Mouse (Mus musculus) limb, embryonic 15.5 days (tissue): Measurements from ENCODE around the gene Pola1. TPM values are rescaled to one million over a fixed set of nuclear protein-coding genes. Genes with fewer than 3 reads are reported as not detected.

Experiments
- ATAC-seq: fragments of 200-750 bp; cut with Nextera tagmentation; 2 replicates; pipeline ENCODE4 v1.8.0; 2017; ENCODE audit warnings: low read depth, moderate TSS enrichment; ENCODE audit not compliant: insufficient number of reproducible peaks, low FRiP score, low TSS enrichment
- H3K27ac ChIP-seq: fragments of 300-500 bp; sonication (generic); 2 replicates; pipeline ENCODE4 v1.5.1; 2015; ENCODE audit warnings: moderate library complexity, mild to moderate bottlenecking, inconsistent platforms
- H3K27me3 ChIP-seq: fragments of 300-500 bp; sonication (generic); 2 replicates; pipeline ENCODE4 v1.6.1; 2015; ENCODE audit warnings: inconsistent platforms
- H3K36me3 ChIP-seq: fragments of 300-500 bp; sonication (generic); 2 replicates; pipeline ENCODE4 v1.6.1; 2015; ENCODE audit warnings: inconsistent platforms
- H3K4me1 ChIP-seq: fragments of 300-500 bp; sonication (generic); 2 replicates; pipeline ENCODE4 v1.6.1; 2015; ENCODE audit warnings: inconsistent platforms
- H3K4me2 ChIP-seq: fragments of 300-500 bp; sonication (generic); 2 replicates; pipeline ENCODE4 v1.6.1; 2015; ENCODE audit warnings: mild to moderate bottlenecking, inconsistent platforms
- H3K4me3 ChIP-seq: fragments of 300-500 bp; sonication (generic); 2 replicates; pipeline ENCODE4 v1.5.1; 2015; ENCODE audit warnings: mild to moderate bottlenecking, inconsistent platforms
- H3K9ac ChIP-seq: fragments of 300-500 bp; sonication (generic); 2 replicates; pipeline ENCODE4 v1.6.1; 2015; ENCODE audit warnings: inconsistent platforms
- H3K9me3 ChIP-seq: fragments of 300-500 bp; sonication (generic); 2 replicates; pipeline ENCODE4 v1.6.1; 2016; ENCODE audit warnings: inconsistent platforms
- WGBS: fragments of 180-500 bp; shearing (Covaris S2); methylation state at CpG from one replicate; pipeline ENCODE4 v1.1.7; 2015; 5-methylcytosine and 5-hydroxymethylcytosine counted together
- polyA plus RNA-seq: library from polyadenylated mRNA; unstranded; fragments of >200 nt; fragmentation: Nextera tagmentation; extraction: Ambion mirVana; gene quantifications from 2 replicates; pipeline ENCODE4 v1.2.1, GENCODE M21; 2015

Gene Pola1
- polyA plus RNA-seq, 1 experiment from 2014 or later, result 16.8 TPM

DNA sequence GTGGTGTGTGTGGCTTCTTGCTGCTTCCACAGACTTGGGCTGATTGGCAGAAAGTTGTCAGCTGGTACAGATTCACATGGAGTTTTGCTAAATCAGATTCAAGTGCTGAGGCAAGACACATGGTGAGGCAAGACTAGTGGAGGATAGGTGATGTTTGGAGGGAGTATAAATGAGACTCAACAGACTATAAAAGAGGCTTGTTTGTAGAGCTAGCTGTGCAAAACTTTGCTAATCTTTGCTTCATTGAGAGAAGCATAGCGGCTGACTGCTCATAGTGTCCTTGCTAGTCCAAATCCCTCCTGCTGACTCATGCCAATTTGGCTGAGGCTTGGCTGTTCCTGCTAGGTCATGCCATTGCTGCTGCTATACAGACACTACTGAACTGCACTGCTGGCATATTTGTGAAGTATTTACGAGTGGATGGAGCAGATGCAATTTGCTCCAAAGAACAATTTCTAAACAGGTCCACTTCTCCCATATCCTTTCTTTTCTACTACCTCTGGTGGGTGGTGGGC is 3.0 kb upstream of the Pola1 start:
- WGBS, result 75% methylated on average over 2 of the region's 2 CpGs
- Histone ChIP-seq H3K27me3 (no peaks in the 10 kb centered on the region), H3K4me1 (no peaks in the 10 kb centered on the region), H3K9me3 (no peaks in the 10 kb centered on the region), H3K4me3 (no peak overlapping the region), H3K36me3 (no peaks in the 10 kb centered on the region), H3K9ac (no peak overlapping the region), H3K4me2 (no peak overlapping the region), H3K27ac (no peak overlapping the region)
- ATAC-seq, result no peak

DNA sequence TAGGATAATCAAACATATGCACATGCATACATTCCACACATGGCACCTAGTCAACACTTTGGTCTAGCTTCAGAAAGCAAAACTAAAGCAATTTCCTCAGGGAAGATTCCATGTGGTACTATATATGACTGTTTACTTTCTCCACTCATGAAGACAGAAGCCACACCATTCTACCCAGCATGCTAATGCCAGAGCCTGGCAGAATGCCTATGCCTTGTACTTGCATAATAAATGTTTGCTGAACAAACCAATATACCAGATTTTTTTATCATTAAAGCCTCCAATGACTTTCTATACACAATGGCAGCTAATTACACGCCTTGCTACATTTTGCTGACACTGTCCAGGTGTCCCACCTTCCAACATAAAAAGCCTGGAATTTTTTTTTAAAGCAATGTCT is 1.7 kb downstream of the Pola1 start:
- Histone ChIP-seq H3K36me3 (no peaks in the 10 kb centered on the region), H3K9me3 (no peaks in the 10 kb centered on the region), H3K27ac (no peak overlapping the region), H3K9ac (no peak overlapping the region), H3K27me3 (no peaks in the 10 kb centered on the region), H3K4me3 (no peak overlapping the region), H3K4me2 (no peak overlapping the region), H3K4me1 (no peaks in the 10 kb centered on the region)
- no peak for ATAC-seq
- 59% methylated on average over 1 of the region's 1 CpGs for WGBS

DNA sequence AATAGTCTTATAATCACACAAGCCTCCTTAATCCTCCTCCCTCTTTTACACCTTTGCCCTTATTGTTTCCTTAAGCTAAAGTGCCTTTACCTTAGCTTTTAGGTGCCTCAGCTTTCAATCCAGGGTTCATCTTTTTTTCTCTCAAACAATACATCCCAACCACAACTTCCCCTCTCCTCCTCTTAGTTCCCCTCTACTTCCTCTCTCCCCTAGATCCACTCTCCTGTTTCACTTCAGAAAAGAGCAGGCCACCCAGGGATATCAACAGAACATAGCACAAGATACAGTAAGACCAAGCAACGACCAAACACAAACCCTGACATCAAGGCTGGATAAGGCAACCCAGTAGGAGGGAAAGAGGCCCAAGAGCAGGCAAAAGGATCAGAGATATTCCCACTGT is 29.7 kb downstream of the Pola1 start:
- Histone ChIP-seq H3K4me1 (no peaks in the 10 kb centered on the region), H3K4me2 (no peak overlapping the region), H3K9me3 (no peaks in the 10 kb centered on the region), H3K36me3 (no peaks in the 10 kb centered on the region), H3K27ac (no peak overlapping the region), H3K27me3 (no peaks in the 10 kb centered on the region), H3K9ac (no peak overlapping the region), H3K4me3 (no peak overlapping the region)
- WGBS, result 80% methylated on average over 1 of the region's 1 CpGs
- no peak for ATAC-seq

DNA sequence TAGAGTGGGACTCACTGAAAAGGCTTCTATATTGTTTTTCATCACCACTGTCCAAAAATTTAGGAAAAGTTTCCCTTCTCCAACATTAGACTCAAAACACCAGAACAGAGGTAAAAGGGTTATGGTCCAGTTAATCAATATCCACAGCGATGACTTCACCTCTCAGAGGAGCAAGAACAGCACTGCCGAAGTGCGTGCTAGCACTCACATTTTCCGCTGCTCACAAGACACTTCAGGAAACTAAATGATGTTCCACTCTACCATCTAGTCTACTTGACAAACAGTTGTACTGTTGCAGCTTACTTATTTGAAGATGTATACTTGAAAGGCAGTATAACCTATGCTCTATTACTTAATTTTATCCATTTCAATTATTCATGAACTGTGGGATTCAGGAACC is 37.7 kb downstream of the Pola1 start:
- no peaks in the 10 kb centered on the region for H3K36me3 ChIP-seq
- H3K4me2 ChIP-seq, result no peak overlapping the region
- H3K4me3 ChIP-seq, result no peak overlapping the region
- H3K4me1 ChIP-seq, result no peaks in the 10 kb centered on the region
- WGBS, result 96% methylated on average over 4 of the region's 4 CpGs
- H3K27me3 ChIP-seq, result no peaks in the 10 kb centered on the region
- no peaks in the 10 kb centered on the region for H3K9me3 ChIP-seq
- no peak overlapping the region for H3K27ac ChIP-seq
- no peak for ATAC-seq
- no peak overlapping the region for H3K9ac ChIP-seq

DNA sequence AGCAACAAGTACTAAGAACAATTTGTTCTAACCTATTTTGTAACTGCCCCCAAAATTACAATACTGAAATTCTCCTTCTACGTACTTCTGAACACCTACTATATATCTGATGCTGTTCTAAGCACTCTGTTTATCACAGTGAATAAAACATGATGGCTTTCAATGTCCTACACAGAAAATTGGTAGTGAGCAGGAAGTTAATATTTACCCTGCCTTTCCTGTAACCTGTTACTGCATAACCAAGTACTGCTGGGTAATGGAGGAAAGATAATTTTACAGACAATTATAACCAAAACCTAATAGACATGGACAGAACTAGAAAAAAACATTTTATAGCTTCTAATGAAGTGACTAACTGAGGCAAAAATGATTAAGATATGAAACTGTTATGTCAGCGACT is 51.0 kb downstream of the Pola1 start:
- 81% methylated on average over 2 of the region's 2 CpGs for WGBS

DNA sequence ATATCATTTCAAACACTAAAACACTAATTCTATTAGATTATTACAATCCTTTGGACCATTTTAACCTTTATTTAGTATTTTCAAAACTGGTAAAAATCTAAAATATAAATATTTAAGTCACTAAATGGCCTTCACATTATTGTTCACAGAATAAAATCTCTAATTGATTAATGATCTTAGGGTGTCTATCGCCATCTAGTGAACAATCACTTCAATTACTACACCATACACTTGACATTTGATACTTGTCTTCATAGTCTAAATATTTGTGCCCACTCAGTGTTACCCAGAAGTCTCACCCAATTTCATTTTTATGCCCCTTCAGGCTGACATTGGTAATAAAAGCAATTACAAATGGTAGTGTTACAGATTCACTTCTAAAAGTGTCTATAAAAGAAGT is 74.8 kb downstream of the Pola1 start:
- Histone ChIP-seq H3K4me1 (no peaks in the 10 kb centered on the region), H3K36me3 (no peaks in the 10 kb centered on the region), H3K27ac (no peak overlapping the region), H3K9me3 (no peaks in the 10 kb centered on the region), H3K27me3 (no peaks in the 10 kb centered on the region), H3K4me2 (no peak overlapping the region), H3K9ac (no peak overlapping the region), H3K4me3 (no peak overlapping the region)
- no peak for ATAC-seq
- 26% methylated on average over 1 of the region's 1 CpGs for WGBS

More for the DNA sequence above, 51.0 kb downstream of the Pola1 start:
- ATAC-seq, result no peak
- Histone ChIP-seq H3K4me1 (no peaks in the 10 kb centered on the region), H3K9ac (no peak overlapping the region), H3K27ac (no peak overlapping the region), H3K4me3 (no peak overlapping the region), H3K27me3 (no peaks in the 10 kb centered on the region), H3K9me3 (no peaks in the 10 kb centered on the region), H3K36me3 (no peaks in the 10 kb centered on the region), H3K4me2 (no peak overlapping the region)

DNA sequence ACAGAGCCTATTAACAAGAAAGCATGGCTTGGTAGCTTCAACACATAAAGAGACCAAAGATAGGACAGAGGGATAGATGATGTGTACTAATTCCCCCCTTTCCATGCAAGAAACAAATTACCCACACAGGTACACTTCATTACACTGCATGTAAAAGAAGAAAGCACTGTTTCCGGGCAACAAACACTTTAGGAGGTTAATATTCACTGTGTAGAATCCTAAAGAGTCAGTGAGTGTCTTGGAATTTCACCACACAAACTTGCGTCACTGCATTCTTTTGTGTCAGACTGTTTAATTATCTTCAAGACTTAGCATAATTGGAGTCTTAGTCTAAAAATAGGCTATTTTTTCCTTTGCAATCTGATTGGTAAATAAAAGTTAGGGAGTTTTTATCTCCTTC is 92.2 kb downstream of the Pola1 start:
- 66% methylated on average over 2 of the region's 2 CpGs for WGBS
- no peaks in the 10 kb centered on the region for H3K4me1 ChIP-seq

DNA sequence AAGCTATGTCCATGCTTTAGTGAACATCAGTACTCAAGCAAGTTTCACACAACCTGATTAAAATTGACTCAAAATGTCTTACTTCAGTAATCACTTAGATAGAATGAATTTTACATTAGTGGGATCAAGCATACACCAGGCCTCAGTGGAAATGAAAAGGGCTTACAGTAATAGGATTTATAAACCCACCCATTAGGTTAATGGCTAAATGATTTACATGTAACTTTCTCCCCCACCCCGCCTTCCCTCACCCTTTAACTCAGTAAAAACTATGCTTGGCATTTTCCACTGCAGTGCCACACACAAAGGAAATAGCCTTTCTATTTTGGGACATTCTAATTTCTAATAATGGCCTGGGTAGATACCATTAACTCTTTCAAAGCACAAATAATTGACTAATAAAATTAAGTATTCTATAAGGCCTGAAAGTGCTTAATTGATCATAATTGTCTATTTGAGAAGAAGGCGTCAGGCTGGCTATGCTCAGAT is 129.0 kb downstream of the Pola1 start:
- Histone ChIP-seq H3K9ac (no peak overlapping the region), H3K36me3 (no peaks in the 10 kb centered on the region), H3K4me2 (no peak overlapping the region), H3K9me3 (no peaks in the 10 kb centered on the region), H3K27ac (no peak overlapping the region), H3K4me1 (no peaks in the 10 kb centered on the region), H3K4me3 (no peak overlapping the region), H3K27me3 (no peaks in the 10 kb centered on the region)
- WGBS, result 65% methylated on average over 2 of the region's 2 CpGs
- no peak for ATAC-seq

More for the DNA sequence above, 92.2 kb downstream of the Pola1 start:
- H3K27ac ChIP-seq, result no peak overlapping the region
- no peak for ATAC-seq
- no peaks in the 10 kb centered on the region for H3K27me3 ChIP-seq
- H3K36me3 ChIP-seq, result no peaks in the 10 kb centered on the region
- no peak overlapping the region for H3K4me2 ChIP-seq
- H3K4me3 ChIP-seq, result no peak overlapping the region
- no peaks in the 10 kb centered on the region for H3K9me3 ChIP-seq
- no peak overlapping the region for H3K9ac ChIP-seq

DNA sequence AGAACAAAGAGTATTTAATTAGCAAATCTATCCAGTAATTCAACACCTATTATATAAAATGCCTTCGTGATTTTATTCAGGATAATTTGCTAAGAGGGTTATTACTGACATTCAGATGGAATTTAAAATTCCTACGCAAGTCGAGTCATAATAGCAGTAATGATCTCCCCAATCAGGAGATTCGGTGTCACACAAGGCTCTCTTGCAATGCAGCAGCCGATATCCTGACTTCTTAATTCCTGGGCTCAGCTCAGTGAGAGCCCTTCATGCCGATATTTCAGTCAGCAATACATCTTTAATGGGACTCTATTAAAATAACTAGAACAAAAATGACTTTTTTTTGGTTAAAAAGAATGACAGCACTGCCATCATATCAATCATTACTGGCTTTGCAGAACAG is 134.4 kb downstream of the Pola1 start:
- 66% methylated on average over 6 of the region's 6 CpGs for WGBS
- Histone ChIP-seq H3K4me3 (no peak overlapping the region), H3K9ac (no peak overlapping the region)

DNA sequence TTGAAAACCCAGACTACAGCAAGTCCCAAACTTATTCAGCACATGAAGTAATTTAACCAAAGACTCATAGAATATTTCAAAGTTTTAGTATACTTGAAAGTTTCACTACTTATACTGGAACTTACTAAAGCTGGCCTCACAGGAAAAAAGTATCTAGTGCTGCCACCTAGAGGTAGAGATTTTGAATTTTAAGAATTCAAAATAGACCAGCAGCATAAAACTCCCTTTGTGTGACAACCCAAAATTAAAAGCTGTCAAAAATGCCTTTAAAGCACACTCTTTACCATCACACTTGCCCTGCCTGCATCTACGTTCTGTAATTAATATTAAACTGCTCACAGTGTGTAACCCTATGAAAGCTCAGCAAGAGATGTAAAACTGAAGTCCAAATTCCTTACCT is 166.2 kb downstream of the Pola1 start:
- no peaks in the 10 kb centered on the region for H3K9me3 ChIP-seq
- no peaks in the 10 kb centered on the region for H3K36me3 ChIP-seq
- no peaks in the 10 kb centered on the region for H3K27me3 ChIP-seq
- H3K4me1 ChIP-seq, result no peaks in the 10 kb centered on the region
- WGBS, result 19% methylated on average over 1 of the region's 1 CpGs
- ATAC-seq, result no peak
- no peak overlapping the region for H3K4me3 ChIP-seq
- H3K4me2 ChIP-seq, result no peak overlapping the region
- no peak overlapping the region for H3K27ac ChIP-seq
- no peak overlapping the region for H3K9ac ChIP-seq

More for the DNA sequence above, 134.4 kb downstream of the Pola1 start:
- no peaks in the 10 kb centered on the region for H3K9me3 ChIP-seq
- H3K27ac ChIP-seq, result no peak overlapping the region
- no peaks in the 10 kb centered on the region for H3K4me1 ChIP-seq
- no peaks in the 10 kb centered on the region for H3K27me3 ChIP-seq
- no peak overlapping the region for H3K4me2 ChIP-seq
- H3K36me3 ChIP-seq, result no peaks in the 10 kb centered on the region
- no peak for ATAC-seq

DNA sequence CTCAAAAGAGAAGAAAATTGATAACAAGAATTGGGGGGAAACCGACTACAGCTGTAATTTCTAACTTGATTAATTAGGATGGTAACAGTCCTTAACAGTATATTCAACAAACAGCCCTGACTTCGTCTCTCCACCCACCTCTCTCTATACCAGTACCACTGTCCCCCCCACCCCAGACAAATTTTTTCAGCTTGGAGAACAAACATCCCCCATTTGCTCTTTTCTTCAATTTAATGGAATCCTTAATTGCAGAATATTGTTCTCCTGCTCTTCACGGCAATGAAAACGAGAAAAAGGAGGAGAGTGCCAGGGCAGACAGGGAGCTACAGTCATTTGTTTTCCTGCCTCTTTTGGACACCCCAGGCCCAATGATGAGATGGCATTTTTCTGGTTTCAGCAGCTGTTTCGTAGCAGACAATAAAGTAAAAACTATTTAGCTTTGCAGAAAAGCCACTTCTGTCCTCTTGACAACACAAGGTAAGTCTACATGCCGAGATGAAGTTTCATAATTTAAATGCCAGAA is 202.2 kb downstream of the Pola1 start:
- no peak overlapping the region for H3K9ac ChIP-seq
- H3K4me2 ChIP-seq, result no peak overlapping the region
- WGBS, result 70% methylated on average over 6 of the region's 6 CpGs
- no peak for ATAC-seq
- no peaks in the 10 kb centered on the region for H3K9me3 ChIP-seq
- H3K27me3 ChIP-seq, result no peaks in the 10 kb centered on the region
- H3K4me3 ChIP-seq, result no peak overlapping the region
- H3K36me3 ChIP-seq, result no peaks in the 10 kb centered on the region
- no peaks in the 10 kb centered on the region for H3K4me1 ChIP-seq
- H3K27ac ChIP-seq, result no peak overlapping the region

DNA sequence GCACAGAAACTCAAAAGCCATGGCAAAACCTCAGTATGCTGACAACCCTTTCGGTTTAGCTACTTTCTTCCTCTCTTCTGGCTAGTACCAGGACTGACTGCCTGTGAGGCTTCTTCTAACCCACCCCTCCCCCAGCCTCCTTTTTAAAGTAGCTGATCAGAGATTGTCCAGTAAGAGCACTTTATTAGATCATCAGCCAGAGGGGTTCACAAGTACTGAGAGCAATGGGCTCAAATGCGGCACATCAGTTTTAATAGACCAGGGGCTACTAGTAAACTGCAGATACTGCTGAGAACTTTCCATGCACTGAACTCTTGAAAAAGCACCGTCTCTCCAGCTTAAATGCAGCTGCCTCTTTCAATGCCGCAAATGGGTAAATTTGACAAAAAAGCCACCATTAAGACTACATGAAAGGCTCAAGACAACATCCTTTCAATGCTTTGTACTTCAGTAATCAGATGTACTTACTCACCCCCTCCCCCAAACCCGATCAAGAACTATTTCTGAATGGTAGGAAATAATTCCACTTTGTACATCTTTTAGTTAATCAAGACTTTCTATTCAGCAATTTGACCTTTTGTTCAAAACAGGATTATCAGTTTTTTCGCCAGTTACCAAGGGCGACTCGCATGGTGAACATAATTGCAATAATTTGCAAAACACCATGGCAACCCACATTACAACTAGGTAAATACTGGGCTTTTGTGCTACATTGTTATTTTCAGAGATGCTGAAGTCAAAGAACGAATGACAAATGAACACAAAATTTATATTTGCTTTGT is 202.8 kb downstream of the Pola1 start:
- Histone ChIP-seq H3K36me3 (no peaks in the 10 kb centered on the region), H3K9ac (no peak overlapping the region), H3K4me3 (no peak overlapping the region), H3K27ac (no peak overlapping the region), H3K4me2 (no peak overlapping the region), H3K27me3 (no peaks in the 10 kb centered on the region), H3K9me3 (no peaks in the 10 kb centered on the region), H3K4me1 (no peaks in the 10 kb centered on the region)
- WGBS, result 79% methylated on average over 9 of the region's 9 CpGs
- no peak for ATAC-seq
